Mouse (Mus musculus) midbrain, embryonic 16.5 days (tissue): ENCODE measurements around the gene Vav3. TPM values are rescaled to one million over a fixed set of nuclear protein-coding genes. Genes with fewer than 3 reads are reported as not detected.

ENCODE experiments used
- ATAC-seq: fragments of 200-750 bp; cut with Nextera tagmentation; 2 replicates; pipeline ENCODE4 v1.8.0; 2017; ENCODE audit warnings: moderate TSS enrichment
- H3K27ac ChIP-seq: fragments of 300-500 bp; sonication (generic); 2 replicates; pipeline ENCODE4 v1.5.1; 2014; ENCODE audit warnings: mild to moderate bottlenecking, low read length, mixed read lengths
- H3K27me3 ChIP-seq: fragments of 300-500 bp; sonication (generic); 2 replicates; pipeline ENCODE4 v1.6.1; 2014; ENCODE audit warnings: low read depth, low read length, mixed read lengths; ENCODE audit not compliant: control insufficient read depth, insufficient read depth
- H3K36me3 ChIP-seq: fragments of 300-500 bp; sonication (generic); 2 replicates; pipeline ENCODE4 v1.6.1; 2014; ENCODE audit warnings: mild to moderate bottlenecking, low read length, moderate library complexity, mixed read lengths; ENCODE audit not compliant: control insufficient read depth, insufficient read depth
- H3K4me1 ChIP-seq: fragments of 300-500 bp; sonication (generic); 2 replicates; pipeline ENCODE4 v1.6.1; 2014; ENCODE audit warnings: mild to moderate bottlenecking, low read length, mixed read lengths; ENCODE audit not compliant: control insufficient read depth, insufficient read depth
- H3K4me2 ChIP-seq: fragments of 300-500 bp; sonication (generic); 2 replicates; pipeline ENCODE4 v1.6.1; 2014; ENCODE audit warnings: mild to moderate bottlenecking, low read length, mixed read lengths
- H3K4me3 ChIP-seq: fragments of 300-500 bp; sonication (generic); 2 replicates; pipeline ENCODE4 v1.5.1; 2014; ENCODE audit warnings: low read depth, mild to moderate bottlenecking, low read length, moderate library complexity, mixed read lengths
- H3K9ac ChIP-seq: fragments of 300-500 bp; sonication (generic); 2 replicates; pipeline ENCODE4 v1.6.1; 2014; ENCODE audit warnings: low read depth, low read length, mixed read lengths
- H3K9me3 ChIP-seq: fragments of 300-500 bp; sonication (generic); replicated peaks from 2 replicates; pipeline ENCODE4 v1.6.1; 2014; ENCODE audit warnings: mild to moderate bottlenecking, low read length, mixed read lengths; ENCODE audit not compliant: control insufficient read depth, poor library complexity, severe bottlenecking
- WGBS: fragments of 180-500 bp; shearing (Covaris S2); extraction: QIAGEN DNeasy Blood & Tissue Kit; methylation state at CpG from one replicate; pipeline ENCODE4 v1.1.7; 2014; 5-methylcytosine and 5-hydroxymethylcytosine counted together
- polyA plus RNA-seq: library from polyadenylated mRNA; unstranded; fragments of >200 nt; fragmentation: Nextera tagmentation; extraction: Ambion mirVana; gene quantifications from 2 replicates; pipeline ENCODE4 v1.2.1, GENCODE M21; 2015

Vav3 gene
- polyA plus RNA-seq, 1 experiment from 2014 or later, result 18.9 TPM

DNA sequence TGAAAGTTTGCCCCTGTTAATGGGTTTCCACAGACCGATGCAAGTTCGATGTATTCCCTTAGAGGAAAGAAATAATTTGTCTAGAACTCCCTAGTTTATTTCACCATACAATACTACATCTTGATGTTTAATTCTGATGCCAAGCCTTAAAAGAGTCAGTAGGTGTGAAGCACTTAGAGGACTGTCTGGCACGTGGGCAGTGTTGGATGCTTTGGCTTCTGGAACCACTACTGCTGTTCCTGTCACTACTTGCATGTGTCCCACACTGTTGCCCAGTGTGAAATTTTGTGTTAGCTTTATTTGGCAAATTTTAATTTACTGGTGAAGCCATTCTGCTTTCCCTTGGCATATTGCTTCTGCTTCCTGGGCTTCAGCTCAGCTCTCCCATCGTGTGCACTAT, 331.3 kb downstream of the Vav3 start:
- Histone ChIP-seq H3K27me3 (no peaks in the 10 kb centered on the region), H3K4me3 (no peak overlapping the region), H3K4me1 (no peaks in the 10 kb centered on the region), H3K4me2 (no peak overlapping the region), H3K9ac (no peak overlapping the region), H3K36me3 (no peaks in the 10 kb centered on the region), H3K9me3 (no peaks in the 10 kb centered on the region), H3K27ac (no peak overlapping the region)
- 94% methylated on average over 4 of the region's 4 CpGs for WGBS
- ATAC-seq, result no peak

DNA sequence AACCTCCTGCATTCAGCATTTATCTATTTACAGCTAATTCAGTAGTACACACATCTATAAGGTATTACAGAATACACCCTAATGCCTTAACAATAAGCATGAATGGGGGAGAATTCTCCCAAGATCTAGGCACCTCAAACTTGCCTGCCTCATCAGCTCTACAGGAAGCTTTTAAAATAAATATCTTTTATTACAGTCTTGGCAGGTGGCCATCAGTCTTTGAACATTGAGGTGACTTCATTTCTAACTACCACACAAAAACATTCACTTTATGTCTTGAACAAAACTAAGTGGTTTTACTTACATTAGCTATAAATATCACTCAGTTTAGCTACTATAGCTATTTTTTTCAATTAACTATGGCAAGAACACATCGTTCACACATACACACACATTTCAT, 332.5 kb downstream of the Vav3 start:
- no peak overlapping the region for H3K4me2 ChIP-seq
- no peak overlapping the region for H3K27ac ChIP-seq
- ATAC-seq, result no peak
- H3K9me3 ChIP-seq, result no peaks in the 10 kb centered on the region
- H3K36me3 ChIP-seq, result no peaks in the 10 kb centered on the region
- no peaks in the 10 kb centered on the region for H3K27me3 ChIP-seq
- H3K4me3 ChIP-seq, result no peak overlapping the region
- WGBS, result 94% methylated on average over 1 of the region's 1 CpGs
- no peaks in the 10 kb centered on the region for H3K4me1 ChIP-seq
- no peak overlapping the region for H3K9ac ChIP-seq

DNA sequence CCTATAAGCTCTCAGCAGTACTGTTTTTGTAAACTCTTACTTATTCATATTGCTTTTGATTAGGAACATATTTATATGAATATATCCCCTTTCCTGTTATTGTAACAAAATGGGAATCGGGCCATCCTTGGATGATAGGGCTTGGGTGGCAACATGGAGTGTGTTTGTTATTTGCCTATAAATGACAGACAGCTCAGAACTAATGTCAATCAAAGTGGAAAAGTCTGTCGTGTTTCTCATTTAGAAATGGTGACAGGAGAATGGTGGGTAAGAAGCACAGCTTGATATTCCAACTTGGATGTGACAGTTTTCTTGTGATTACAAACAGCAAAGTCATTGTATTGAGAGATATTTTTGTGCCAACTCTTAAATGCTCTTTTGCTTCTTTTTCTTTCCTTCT, 339.8 kb downstream of the Vav3 start:
- WGBS, result 84% methylated on average over 2 of the region's 2 CpGs
- ATAC-seq, result no peak

DNA sequence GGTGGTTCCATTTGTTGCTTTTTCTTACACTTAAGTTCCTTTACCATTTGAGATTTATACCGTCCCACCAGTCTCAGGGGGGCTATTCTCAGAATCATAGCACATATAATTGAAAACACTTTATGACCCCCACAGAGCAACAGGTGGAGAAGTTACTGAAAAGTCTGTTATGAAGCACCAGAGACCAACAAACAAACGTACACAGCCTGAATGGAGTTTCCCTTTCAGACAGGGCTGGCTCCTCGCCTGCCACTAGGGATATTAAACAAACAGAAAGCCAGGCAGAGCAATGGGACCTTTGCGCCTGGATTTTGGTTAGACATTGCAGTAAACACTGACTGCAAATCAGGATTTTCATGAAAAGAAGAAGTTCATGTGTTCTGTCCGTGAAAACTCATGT, 341.4 kb downstream of the Vav3 start:
- H3K9ac ChIP-seq, result no peak overlapping the region
- WGBS, result 88% methylated on average over 5 of the region's 5 CpGs
- ATAC-seq, result no peak
- no peaks in the 10 kb centered on the region for H3K4me1 ChIP-seq
- no peak overlapping the region for H3K4me3 ChIP-seq
- H3K9me3 ChIP-seq, result no peaks in the 10 kb centered on the region
- no peak overlapping the region for H3K4me2 ChIP-seq
- no peaks in the 10 kb centered on the region for H3K36me3 ChIP-seq
- H3K27me3 ChIP-seq, result no peaks in the 10 kb centered on the region
- H3K27ac ChIP-seq, result no peak overlapping the region

More for the DNA sequence above, 339.8 kb downstream of the Vav3 start:
- Histone ChIP-seq H3K4me3 (no peak overlapping the region), H3K27ac (no peak overlapping the region), H3K4me1 (no peaks in the 10 kb centered on the region), H3K27me3 (no peaks in the 10 kb centered on the region), H3K36me3 (no peaks in the 10 kb centered on the region), H3K4me2 (no peak overlapping the region), H3K9ac (no peak overlapping the region), H3K9me3 (no peaks in the 10 kb centered on the region)

DNA sequence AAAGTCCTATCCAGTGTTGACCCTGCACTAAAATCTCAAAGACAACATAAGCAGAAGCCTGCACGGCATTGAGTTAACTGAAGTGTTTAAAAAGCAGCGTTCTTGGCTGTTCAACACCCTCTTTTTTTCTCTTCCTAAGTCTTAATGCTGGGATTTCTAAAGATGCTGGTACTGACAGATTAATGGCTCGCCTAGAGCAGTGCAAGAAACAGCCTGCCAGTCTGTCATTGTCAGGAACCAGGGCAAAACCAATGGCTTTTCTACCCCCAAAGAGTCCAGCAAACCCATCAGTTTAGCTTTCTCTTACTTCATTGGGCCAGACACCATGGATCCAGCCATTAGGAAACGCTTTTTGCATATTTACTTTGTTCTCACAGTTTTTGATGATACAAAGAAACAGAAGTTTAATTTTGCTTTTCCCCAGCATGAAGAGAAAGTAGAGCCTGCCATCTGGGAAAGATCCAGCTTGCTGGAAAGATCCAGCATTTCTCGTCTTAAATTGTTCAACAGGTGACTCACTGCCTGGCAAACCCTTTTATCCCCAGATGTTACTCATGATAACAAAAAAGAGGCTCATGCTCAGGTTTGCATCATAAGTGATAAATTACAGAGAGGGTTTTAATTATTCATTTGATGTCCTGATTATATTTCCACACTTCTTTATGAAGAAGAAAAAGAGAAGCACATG, 343.3 kb downstream of the Vav3 start:
- Histone ChIP-seq H3K4me2 (no peak overlapping the region), H3K4me3 (no peak overlapping the region), H3K27ac (no peak overlapping the region), H3K27me3 (no peaks in the 10 kb centered on the region), H3K9me3 (no peaks in the 10 kb centered on the region), H3K36me3 (no peaks in the 10 kb centered on the region), H3K4me1 (no peaks in the 10 kb centered on the region), H3K9ac (no peak overlapping the region)
- WGBS, result 71% methylated on average over 5 of the region's 5 CpGs
- ATAC-seq, result no peak

DNA sequence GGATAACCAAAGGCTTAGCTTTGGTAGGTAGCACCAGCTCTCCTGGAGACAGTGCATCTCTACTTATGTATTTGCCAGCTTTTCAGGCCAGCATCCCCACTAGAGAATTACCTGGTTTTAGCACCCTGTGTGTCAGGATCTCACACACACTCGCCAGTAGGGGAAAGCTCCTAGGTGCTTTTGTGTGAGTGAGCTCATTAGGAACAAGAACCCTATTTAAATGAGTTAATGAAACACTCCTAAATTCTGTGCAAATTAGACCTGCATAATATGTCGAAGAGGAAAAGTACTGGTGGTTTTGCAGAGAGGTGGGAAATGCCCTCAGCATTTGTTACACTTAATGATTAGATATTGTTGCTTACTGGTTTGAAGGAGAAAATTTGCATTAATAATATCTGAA, 350.1 kb downstream of the Vav3 start:
- H3K4me3 ChIP-seq, result no peak overlapping the region
- ATAC-seq, result no peak
- WGBS, result 62% methylated on average over 2 of the region's 2 CpGs
- H3K9ac ChIP-seq, result no peak overlapping the region
- H3K4me2 ChIP-seq, result no peak overlapping the region
- H3K27ac ChIP-seq, result no peak overlapping the region
- H3K27me3 ChIP-seq, result no peaks in the 10 kb centered on the region
- no peaks in the 10 kb centered on the region for H3K36me3 ChIP-seq
- H3K9me3 ChIP-seq, result no peaks in the 10 kb centered on the region
- no peaks in the 10 kb centered on the region for H3K4me1 ChIP-seq

DNA sequence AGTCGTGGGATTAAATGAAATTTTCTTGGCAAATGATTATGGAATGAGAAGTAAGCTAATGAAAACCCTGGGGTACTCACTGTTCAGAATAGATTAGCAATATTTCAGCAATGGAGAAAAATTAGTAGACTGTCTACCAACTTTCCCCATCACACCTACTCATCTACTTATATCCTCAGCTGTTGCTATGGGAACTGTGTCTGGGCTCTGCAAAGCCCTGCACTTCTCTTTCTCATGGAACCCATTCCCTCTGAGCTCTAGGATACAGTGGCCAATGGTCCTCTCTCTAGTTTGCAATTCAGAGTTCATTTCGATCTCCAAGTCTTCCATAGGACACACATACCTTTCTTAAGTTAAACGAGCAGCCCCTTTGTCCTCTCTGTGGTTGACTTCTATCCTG, 352.2 kb downstream of the Vav3 start:
- Histone ChIP-seq H3K36me3 (no peaks in the 10 kb centered on the region), H3K4me3 (no peak overlapping the region), H3K27ac (no peak overlapping the region), H3K27me3 (no peaks in the 10 kb centered on the region), H3K4me1 (no peaks in the 10 kb centered on the region), H3K9me3 (no peaks in the 10 kb centered on the region), H3K4me2 (no peak overlapping the region), H3K9ac (no peak overlapping the region)
- no peak for ATAC-seq
- WGBS, result 84% methylated on average over 3 of the region's 3 CpGs

DNA sequence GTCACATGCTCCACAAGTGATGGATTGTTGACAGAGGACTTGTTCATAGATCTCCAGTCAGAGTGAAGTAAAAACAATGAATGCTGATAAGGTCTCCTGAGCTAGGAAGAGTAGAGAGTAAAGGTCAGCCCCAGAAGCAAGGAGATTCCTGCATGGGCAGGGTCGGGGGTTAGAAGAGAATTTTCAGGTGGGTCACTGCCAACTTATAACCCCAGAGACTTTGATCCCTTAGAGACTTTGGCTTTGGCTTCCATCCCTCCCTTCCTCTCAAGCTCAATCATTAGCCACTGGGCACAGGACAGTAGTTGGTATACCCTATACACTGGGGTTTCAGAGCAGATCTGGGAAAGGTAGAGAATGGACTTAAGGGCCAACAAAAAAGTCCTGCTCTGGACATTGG, 360.8 kb downstream of the Vav3 start:
- no peaks in the 10 kb centered on the region for H3K36me3 ChIP-seq
- ATAC-seq, result no peak
- 76% methylated on average over 1 of the region's 1 CpGs for WGBS
- no peak overlapping the region for H3K4me3 ChIP-seq
- H3K27ac ChIP-seq, result no peak overlapping the region
- no peak overlapping the region for H3K4me2 ChIP-seq
- H3K9me3 ChIP-seq, result no peaks in the 10 kb centered on the region
- no peaks in the 10 kb centered on the region; the same call in 1 of the 2 replicates for H3K4me1 ChIP-seq
- no peaks in the 10 kb centered on the region for H3K27me3 ChIP-seq
- no peak overlapping the region for H3K9ac ChIP-seq

DNA sequence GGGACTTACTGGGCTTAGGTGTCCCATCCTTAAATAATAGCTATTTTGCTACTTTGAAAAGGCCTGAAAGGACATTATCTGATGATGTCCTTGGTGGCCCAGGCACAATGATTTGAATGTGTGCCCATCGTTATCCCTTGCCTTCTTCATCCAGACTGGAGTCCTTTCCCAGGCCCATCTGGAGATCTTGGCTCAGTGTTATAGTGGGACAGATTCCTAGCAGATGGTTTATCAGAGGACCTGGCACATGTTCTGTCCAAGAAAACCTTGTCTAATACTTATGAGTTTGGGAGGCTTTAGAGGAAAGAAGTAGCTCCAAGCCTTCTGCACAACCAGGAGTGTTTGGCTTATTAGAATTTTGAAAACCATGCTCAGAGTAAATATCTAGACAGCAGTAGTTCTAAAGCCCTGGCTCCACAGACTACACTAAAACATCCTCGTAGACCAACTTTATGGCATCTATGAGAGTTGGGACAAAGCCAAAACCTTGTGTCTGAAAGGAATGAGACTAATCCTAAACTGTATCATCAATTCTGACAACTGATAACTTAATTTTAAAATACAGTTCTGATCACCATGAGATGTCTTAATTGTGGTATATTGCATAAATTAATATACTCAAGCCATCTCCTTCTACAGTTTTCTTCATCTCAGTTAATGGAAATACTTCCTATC, 367.5 kb downstream of the Vav3 start:
- Histone ChIP-seq H3K9me3 (no peaks in the 10 kb centered on the region), H3K4me2 (no peak overlapping the region), H3K36me3 (no peaks in the 10 kb centered on the region), H3K9ac (no peak overlapping the region), H3K4me1 (no peaks in the 10 kb centered on the region; the same call in 1 of the 2 replicates), H3K4me3 (no peak overlapping the region), H3K27me3 (no peaks in the 10 kb centered on the region), H3K27ac (no peak overlapping the region)
- ATAC-seq, result no peak
- 71% methylated on average over 2 of the region's 2 CpGs for WGBS
